Mouse (Mus musculus): ENCODE measurements at regions not wholly inside any gene's neighbourhood (a gene's known extent, or its start where the extent isn't known, plus 50 kb on each side); places are given as distances from the start of the nearest gene placed in this dataset.
A peak's percentile ranks its signal among the peaks of the same experiment; 100 is the strongest.

- no peak overlapping the region for H3K4me2 ChIP-seq (replicated peaks; ENCODE audit: low read depth, low read length, severe bottlenecking)
- no peak for TF ChIP-seq POLR2A (IDR thresholded peaks at IDR 0.05; ENCODE audit: borderline replicate concordance, extremely low read depth, insufficient read depth, insufficient read length)
- DNase-seq (ENCODE audit: low spot score) = peak; percentile 34
- no peaks in the 10 kb centered on the region for H3K9me3 ChIP-seq (ENCODE audit: control insufficient read depth, low read length)
- no peak overlapping the region for H3K9ac ChIP-seq (ENCODE audit: low read depth, low read length, severe bottlenecking)
- WGBS = 19% methylated on average over 6 of the region's 6 CpGs
- no peaks in the 10 kb centered on the region for H3K27me3 ChIP-seq (ENCODE audit: control insufficient read depth, insufficient read depth, low read length)
- no peaks in the 10 kb centered on the region for H3K36me3 ChIP-seq (ENCODE audit: control insufficient read depth, insufficient read depth, low read length)
- H3K27ac ChIP-seq (replicated peaks; ENCODE audit: low read depth, low read length) = no peak overlapping the region
- H3K4me3 ChIP-seq (replicated peaks; ENCODE audit: low read length) = no peak overlapping the region
- no peaks in the 10 kb centered on the region for H3K4me1 ChIP-seq (ENCODE audit: control insufficient read depth, insufficient read depth, low read length)
- 0 out of 2 replicates have a peak, but pooled peaks have one; percentile 9 for ATAC-seq (ENCODE audit: low FRiP score, low read depth)
Measured at GRCm38 (mm10) chr19:36178828-36179251, 58.9 kb upstream of the Ankrd1 start.

DNA sequence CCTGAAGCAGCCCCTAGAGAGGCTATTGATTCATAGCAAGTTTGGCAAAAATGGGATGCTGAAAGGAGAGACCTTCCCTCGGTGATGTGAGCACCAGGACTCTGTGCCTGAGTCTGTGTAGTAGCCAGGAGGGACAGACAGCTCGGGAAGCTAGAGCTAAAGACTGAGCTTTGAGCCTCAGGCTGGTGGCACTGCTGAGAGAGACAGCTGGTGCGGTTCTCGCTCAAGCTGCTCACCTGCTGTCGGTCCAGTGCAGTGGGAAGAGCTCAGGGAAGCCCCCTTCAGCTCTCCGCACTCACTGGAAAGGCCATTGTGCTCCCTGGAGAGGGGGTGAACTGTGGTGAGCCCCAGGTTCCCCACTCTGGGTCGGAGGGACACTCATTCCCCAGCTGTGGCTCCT lies 60.4 kb upstream of the Ankrd1 start:
- no peak for TF ChIP-seq POLR2A (IDR thresholded peaks at IDR 0.05; ENCODE audit: borderline replicate concordance, extremely low read depth, insufficient read depth, insufficient read length)
- H3K27ac ChIP-seq (replicated peaks; ENCODE audit: low read depth, low read length) = no peak overlapping the region
- no peaks in the 10 kb centered on the region for H3K27me3 ChIP-seq (ENCODE audit: control insufficient read depth, insufficient read depth, low read length)
- WGBS = 65% methylated on average over 7 of the region's 7 CpGs
- no peaks in the 10 kb centered on the region for H3K36me3 ChIP-seq (ENCODE audit: control insufficient read depth, insufficient read depth, low read length)
- no peak overlapping the region for H3K4me3 ChIP-seq (replicated peaks; ENCODE audit: low read length)
- DNase-seq (ENCODE audit: low spot score) (no peak), ATAC-seq (ENCODE audit: low FRiP score, low read depth) (no peak)
- no peaks in the 10 kb centered on the region for H3K4me1 ChIP-seq (ENCODE audit: control insufficient read depth, insufficient read depth, low read length)
- no peak overlapping the region for H3K4me2 ChIP-seq (replicated peaks; ENCODE audit: low read depth, low read length, severe bottlenecking)
- no peaks in the 10 kb centered on the region for H3K9me3 ChIP-seq (ENCODE audit: control insufficient read depth, low read length)
- no peak overlapping the region for H3K9ac ChIP-seq (ENCODE audit: low read depth, low read length, severe bottlenecking)

DNA sequence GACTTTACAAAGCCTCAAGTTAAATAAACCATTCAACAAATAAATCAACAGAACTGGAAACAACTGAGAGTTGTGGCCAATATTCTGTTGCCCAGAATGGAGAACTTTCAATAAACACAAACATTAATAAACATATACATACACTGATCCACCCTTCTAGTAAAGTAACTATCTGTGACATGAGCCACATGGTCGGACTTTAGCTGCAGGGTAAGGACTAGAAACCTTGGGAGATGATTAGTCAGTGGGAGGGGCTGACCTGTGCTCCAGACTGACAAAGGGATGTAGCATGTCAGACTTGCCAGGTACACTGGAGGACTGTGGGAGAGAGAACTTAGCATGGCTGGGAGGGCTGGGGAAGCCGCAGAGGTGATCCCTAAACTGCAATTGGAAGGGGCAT lies 61.6 kb upstream of the Ankrd1 start:
- Histone ChIP-seq H3K27ac (replicated peaks; ENCODE audit: low read depth, low read length) (no peak overlapping the region), H3K36me3 (ENCODE audit: control insufficient read depth, insufficient read depth, low read length) (no peaks in the 10 kb centered on the region), H3K4me2 (replicated peaks; ENCODE audit: low read depth, low read length, severe bottlenecking) (no peak overlapping the region), H3K9me3 (ENCODE audit: control insufficient read depth, low read length) (no peaks in the 10 kb centered on the region), H3K9ac (ENCODE audit: low read depth, low read length, severe bottlenecking) (no peak overlapping the region), H3K4me1 (ENCODE audit: control insufficient read depth, insufficient read depth, low read length) (no peaks in the 10 kb centered on the region), H3K4me3 (replicated peaks; ENCODE audit: low read length) (no peak overlapping the region), H3K27me3 (ENCODE audit: control insufficient read depth, insufficient read depth, low read length) (no peaks in the 10 kb centered on the region)
- TF ChIP-seq POLR2A (IDR thresholded peaks at IDR 0.05; ENCODE audit: borderline replicate concordance, extremely low read depth, insufficient read depth, insufficient read length) = no peak
- 45% methylated on average over 2 of the region's 2 CpGs for WGBS
- ATAC-seq (ENCODE audit: low FRiP score, low read depth) (no peak), DNase-seq (ENCODE audit: low spot score) (no peak)

GRCm38 (mm10) chr19:36183127-36183526 lies 63.2 kb upstream of the Ankrd1 start:
- H3K9me3 ChIP-seq (ENCODE audit: control insufficient read depth, low read length) = no peaks in the 10 kb centered on the region

GRCm38 (mm10) chr19:36189662-36190061 lies 69.8 kb upstream of the Ankrd1 start:
- Histone ChIP-seq H3K36me3 (ENCODE audit: control insufficient read depth, insufficient read depth, low read length) (no peaks in the 10 kb centered on the region), H3K4me2 (replicated peaks; ENCODE audit: low read depth, low read length, severe bottlenecking) (no peak overlapping the region), H3K9ac (ENCODE audit: low read depth, low read length, severe bottlenecking) (no peak overlapping the region), H3K4me3 (replicated peaks; ENCODE audit: low read length) (no peak overlapping the region), H3K9me3 (ENCODE audit: control insufficient read depth, low read length) (no peaks in the 10 kb centered on the region), H3K4me1 (ENCODE audit: control insufficient read depth, insufficient read depth, low read length) (no peaks in the 10 kb centered on the region), H3K27ac (replicated peaks; ENCODE audit: low read depth, low read length) (no peak overlapping the region), H3K27me3 (ENCODE audit: control insufficient read depth, insufficient read depth, low read length) (no peaks in the 10 kb centered on the region)
- DNase-seq (ENCODE audit: low spot score) = no peak
- TF ChIP-seq POLR2A (IDR thresholded peaks at IDR 0.05; ENCODE audit: borderline replicate concordance, extremely low read depth, insufficient read depth, insufficient read length) = no peak
- 88% methylated on average over 5 of the region's 5 CpGs for WGBS
- ATAC-seq (ENCODE audit: low FRiP score, low read depth) = no peak

More at GRCm38 (mm10) chr19:36183127-36183526, 63.2 kb upstream of the Ankrd1 start:
- DNase-seq (ENCODE audit: low spot score) (peak; percentile 72), ATAC-seq (ENCODE audit: low FRiP score, low read depth) (no peak)
- Histone ChIP-seq H3K4me3 (replicated peaks; ENCODE audit: low read length) (no peak overlapping the region), H3K9ac (ENCODE audit: low read depth, low read length, severe bottlenecking) (no peak overlapping the region), H3K4me2 (replicated peaks; ENCODE audit: low read depth, low read length, severe bottlenecking) (no peak overlapping the region), H3K27me3 (ENCODE audit: control insufficient read depth, insufficient read depth, low read length) (no peaks in the 10 kb centered on the region), H3K36me3 (ENCODE audit: control insufficient read depth, insufficient read depth, low read length) (no peaks in the 10 kb centered on the region), H3K27ac (replicated peaks; ENCODE audit: low read depth, low read length) (no peak overlapping the region), H3K4me1 (ENCODE audit: control insufficient read depth, insufficient read depth, low read length) (no peaks in the 10 kb centered on the region)
- TF ChIP-seq POLR2A (IDR thresholded peaks at IDR 0.05; ENCODE audit: borderline replicate concordance, extremely low read depth, insufficient read depth, insufficient read length) = no peak
- WGBS = 24% methylated on average over 2 of the region's 2 CpGs

- 91% methylated on average over 7 of the region's 7 CpGs for WGBS
- Histone ChIP-seq H3K9me3 (ENCODE audit: control insufficient read depth, low read length) (no peaks in the 10 kb centered on the region), H3K4me2 (replicated peaks; ENCODE audit: low read depth, low read length, severe bottlenecking) (no peak overlapping the region), H3K4me1 (ENCODE audit: control insufficient read depth, insufficient read depth, low read length) (no peaks in the 10 kb centered on the region), H3K27me3 (ENCODE audit: control insufficient read depth, insufficient read depth, low read length) (no peaks in the 10 kb centered on the region), H3K36me3 (ENCODE audit: control insufficient read depth, insufficient read depth, low read length) (no peaks in the 10 kb centered on the region), H3K9ac (ENCODE audit: low read depth, low read length, severe bottlenecking) (no peak overlapping the region), H3K27ac (replicated peaks; ENCODE audit: low read depth, low read length) (no peak overlapping the region), H3K4me3 (replicated peaks; ENCODE audit: low read length) (no peak overlapping the region)
- TF ChIP-seq POLR2A (IDR thresholded peaks at IDR 0.05; ENCODE audit: borderline replicate concordance, extremely low read depth, insufficient read depth, insufficient read length) = no peak
- no peak for DNase-seq (ENCODE audit: low spot score)
- no peak for ATAC-seq (ENCODE audit: low FRiP score, low read depth)
Measured at GRCm38 (mm10) chr19:36191641-36192040, 71.7 kb upstream of the Ankrd1 start.
